Mouse (Mus musculus) Patski (cell line): Measurements from ENCODE around the gene Sdk1. TPM values are rescaled to one million over a fixed set of nuclear protein-coding genes. Genes with fewer than 3 reads are reported as not detected.

Experiments used
- ATAC-seq: fragments of 100-300 bp; one replicate; pipeline ENCODE4 v1.8.0; 2021
- CTCF ChIA-PET: fragments of 350-600 bp; sonication (Branson Sonifier 250); formaldehyde crosslinking; loops from one replicate; lab custom pipeline; 2022; ENCODE audit warnings: inconsistent platforms; lab: Charles Lee
- POLR2A ChIA-PET: fragments of 350-600 bp; sonication (Branson Sonifier 250); formaldehyde crosslinking; loops from one replicate; lab custom pipeline; 2022; ENCODE audit warnings: antibody characterized with exemption, inconsistent platforms; lab: Charles Lee
- DNase-seq: peaks from one replicate; pipeline ENCODE4 v3.0.0-alpha.2; 2011; ENCODE audit warnings: low read depth, low spot score
- H3K27me3 ChIP-seq: fragments of 371-371 bp; one replicate; pipeline ENCODE4 v1.5.1; 2021
- CTCF ChIP-seq: fragments of 100-300 bp; IDR thresholded peaks from one replicate; pipeline ENCODE4 v1.5.1; 2021
- in situ Hi-C: fragments of 300-500 bp; cut with MboI; formaldehyde crosslinking; loops from 3 replicates; pipeline ENCODE4 v1.11.1; 2018; ENCODE audit warnings: low pct_unique_long_range_greater_than_20kb, mixed read lengths
- polyA plus RNA-seq: library from polyadenylated mRNA; unstranded; gene quantifications from one replicate; pipeline ENCODE4 v1.2.3, GENCODE M21; 2021

The Sdk1 gene
- polyA plus RNA-seq, 1 experiment from 2014 or later: 35.4 TPM

DNA sequence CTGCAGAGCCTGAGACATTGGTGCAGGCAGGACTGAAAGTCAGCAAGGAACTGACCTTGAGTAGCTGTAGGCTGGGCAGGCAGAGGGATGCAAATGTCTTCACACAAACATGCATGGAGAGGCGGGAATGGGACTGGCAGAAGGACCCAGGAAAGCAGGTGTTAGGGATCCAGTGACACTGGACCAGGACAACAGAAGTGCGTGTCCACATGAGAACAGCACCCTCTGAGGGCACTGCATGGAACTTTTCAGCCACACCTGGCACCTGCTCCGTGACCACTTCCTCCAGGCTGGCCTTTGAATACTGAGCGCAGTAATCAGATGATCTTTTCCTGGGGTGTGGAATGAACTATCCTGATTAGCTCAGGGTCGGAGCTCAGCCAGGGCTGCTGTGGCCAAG lies 298.9 kb downstream of the Sdk1 start:
- DNase-seq (no peak), ATAC-seq (no peak)
- in situ Hi-C loops: no loop called here
- ChIA-PET CTCF (no interaction called here), POLR2A (no interaction called here)
- H3K27me3 ChIP-seq: no peaks in the 10 kb centered on the region
- TF ChIP-seq CTCF: no peak

- no peak for TF ChIP-seq CTCF
- in situ Hi-C loops: no loop called here
- ChIA-PET CTCF (no interaction called here), POLR2A (no interaction called here)
- ATAC-seq (no peak), DNase-seq (no peak)
- no peaks in the 10 kb centered on the region for H3K27me3 ChIP-seq
Observed at GRCm38 (mm10) chr5:141542890-141543666, 301.8 kb downstream of the Sdk1 start.

- CTCF ChIA-PET: interaction anchor here (1.3 to 2.2 kb wide), 2 partner anchors 13 to 24 kb away, joined by 4 read pairs; no protein-coding TSS in a partner anchor
- POLR2A ChIA-PET: interaction anchor here (0.6 to 1.2 kb wide), 2 partner anchors 8 to 59 kb away, joined by 3 to 5 read pairs; no protein-coding TSS in a partner anchor
- in situ Hi-C loops: no loop called here
- H3K27me3 ChIP-seq: no peaks in the 10 kb centered on the region
- no peak for ATAC-seq
- no peak for DNase-seq
- TF ChIP-seq CTCF: no peak
Observed at GRCm38 (mm10) chr5:141553444-141553843, 312.2 kb downstream of the Sdk1 start.

DNA sequence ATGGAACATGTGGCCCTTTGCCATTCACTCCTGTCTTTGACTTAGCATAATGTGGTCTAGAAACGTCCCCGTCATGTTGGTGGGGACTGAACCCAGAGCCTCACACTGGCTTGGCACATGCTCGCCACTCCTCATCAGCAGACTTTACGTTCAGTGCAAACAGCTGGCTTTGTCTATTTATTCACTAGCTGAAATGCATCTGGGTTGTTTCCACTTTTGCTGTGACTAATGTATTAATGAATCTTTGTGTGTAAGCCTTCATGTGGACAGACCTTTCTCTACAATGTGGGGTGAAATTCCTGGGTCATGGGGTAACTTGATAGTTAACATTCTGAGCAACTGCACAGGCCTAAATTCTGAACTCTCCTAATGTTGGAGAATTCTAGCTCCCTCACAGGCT lies 317.4 kb downstream of the Sdk1 start:
- ChIA-PET POLR2A (interaction anchor here (0.6 kb wide), 1 partner anchor 173 kb away, joined by 3 read pairs; no protein-coding TSS in a partner anchor), CTCF (interaction anchor here (1.5 kb wide), 2 partner anchors 12 to 79 kb away, joined by 4 read pairs; no protein-coding TSS in a partner anchor)
- ATAC-seq: no peak
- DNase-seq: no peak
- no peaks in the 10 kb centered on the region for H3K27me3 ChIP-seq
- TF ChIP-seq CTCF: no peak
- in situ Hi-C loops: no loop called here

DNA sequence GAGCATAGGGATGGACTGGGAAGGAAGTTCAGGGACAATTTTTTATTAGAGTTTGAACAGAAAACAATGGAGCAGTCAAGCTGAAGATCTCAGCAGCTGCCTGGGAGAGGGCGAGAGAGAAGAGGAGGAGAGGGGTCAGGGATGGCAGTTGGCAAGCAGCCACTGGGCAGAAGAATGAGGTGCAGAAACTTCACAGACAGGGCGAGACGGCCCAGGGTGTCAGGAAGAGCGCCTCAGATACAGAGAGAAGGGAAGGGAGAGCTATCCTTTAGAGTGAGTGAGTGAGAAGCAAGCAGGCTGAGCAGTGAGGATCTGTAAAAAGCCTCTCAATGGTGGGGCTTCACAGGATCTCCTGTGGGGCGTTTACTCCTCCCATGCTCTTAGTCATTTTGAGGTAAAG lies 319.0 kb downstream of the Sdk1 start:
- ChIA-PET POLR2A (interaction anchor here (0.6 kb wide), 1 partner anchor 90 kb away, joined by 4 read pairs; no protein-coding TSS in a partner anchor), CTCF (interaction anchor here (1.5 kb wide), 1 partner anchor 14 kb away, joined by 4 read pairs; no protein-coding TSS in a partner anchor)
- DNase-seq (no peak), ATAC-seq (no peak)
- in situ Hi-C loops: no loop called here
- TF ChIP-seq CTCF: no peak
- H3K27me3 ChIP-seq: no peaks in the 10 kb centered on the region

- H3K27me3 ChIP-seq: no peaks in the 10 kb centered on the region
- no peak for ATAC-seq
- TF ChIP-seq CTCF: no peak
- in situ Hi-C loops: no loop called here
- DNase-seq: peak; percentile 30
- CTCF ChIA-PET: no interaction called here
- POLR2A ChIA-PET: interaction anchor here (0.6 kb wide), 1 partner anchor 9 kb away, joined by 5 read pairs; no protein-coding TSS in a partner anchor
Observed at GRCm38 (mm10) chr5:141561989-141562560, 320.8 kb downstream of the Sdk1 start.

DNA sequence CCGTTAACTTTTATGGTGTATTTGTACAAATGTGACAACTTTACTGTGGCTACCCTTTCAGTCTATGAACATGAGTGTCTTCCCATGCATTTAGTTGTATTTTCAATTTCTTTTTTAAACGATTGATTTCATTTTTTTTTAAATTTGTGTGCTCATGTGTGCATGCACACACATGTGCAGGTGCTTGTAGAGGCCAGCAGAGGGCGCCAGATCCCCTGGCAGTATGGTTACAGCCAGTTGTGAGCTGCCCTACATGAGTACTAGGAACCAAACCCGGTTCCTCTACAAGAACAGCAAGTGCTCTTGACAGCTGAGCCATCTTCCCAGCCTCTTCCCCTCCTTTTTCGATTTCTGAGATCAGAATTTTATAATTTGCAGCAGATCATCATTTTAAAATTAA lies 322.9 kb downstream of the Sdk1 start:
- POLR2A ChIA-PET: no interaction called here
- CTCF ChIA-PET: no interaction called here
- in situ Hi-C loops: no loop called here
- TF ChIP-seq CTCF: peak; percentile 55
- no peaks in the 10 kb centered on the region for H3K27me3 ChIP-seq
- ATAC-seq (no peak), DNase-seq (no peak)

- DNase-seq: no peak
- in situ Hi-C loops: no loop called here
- H3K27me3 ChIP-seq: no peaks in the 10 kb centered on the region
- CTCF ChIA-PET: no interaction called here
- no peak for ATAC-seq
- POLR2A ChIA-PET: interaction anchor here (0.7 kb wide), 1 partner anchor 20 kb away, joined by 4 read pairs; no protein-coding TSS in a partner anchor
- TF ChIP-seq CTCF: no peak
Observed at GRCm38 (mm10) chr5:141568106-141568505, 326.8 kb downstream of the Sdk1 start.

GRCm38 (mm10) chr5:141570442-141570841 lies 329.2 kb downstream of the Sdk1 start:
- no peaks in the 10 kb centered on the region for H3K27me3 ChIP-seq
- DNase-seq (no peak), ATAC-seq (no peak)
- ChIA-PET POLR2A (interaction anchor here (0.6 to 1.1 kb wide), 3 partner anchors 18 to 1561 kb away, joined by 3 to 6 read pairs (median 4); no protein-coding TSS in a partner anchor), CTCF (interaction anchor here (1.1 kb wide), 1 partner anchor 53 kb away, joined by 3 read pairs; no protein-coding TSS in a partner anchor)
- in situ Hi-C loops: no loop called here
- TF ChIP-seq CTCF: no peak

DNA sequence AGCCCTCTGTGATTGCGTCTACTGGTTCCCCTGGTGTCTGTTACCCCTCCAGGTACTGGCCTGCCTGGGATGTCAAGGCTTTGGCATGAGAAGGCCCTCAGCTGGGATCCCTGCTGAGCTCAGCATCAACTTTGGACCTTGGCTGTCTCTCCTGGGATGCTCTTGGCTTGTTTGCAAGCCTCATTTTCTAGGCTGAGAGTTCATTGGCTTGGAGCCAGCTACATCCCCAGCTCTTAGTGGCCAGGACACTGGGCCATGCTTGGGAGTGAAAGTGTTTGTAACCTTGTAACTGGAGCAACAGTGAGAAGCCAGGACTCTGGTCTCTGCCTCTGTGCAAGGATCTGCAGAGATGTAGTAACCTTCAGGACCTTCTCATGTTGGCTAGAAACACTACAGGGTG lies 333.0 kb downstream of the Sdk1 start:
- ATAC-seq (no peak), DNase-seq (no peak)
- no peaks in the 10 kb centered on the region for H3K27me3 ChIP-seq
- in situ Hi-C loops: no loop called here
- POLR2A ChIA-PET: no interaction called here
- no peak for TF ChIP-seq CTCF
- CTCF ChIA-PET: interaction anchor here (1.1 kb wide), 1 partner anchor 24 kb away, joined by 5 read pairs; no protein-coding TSS in a partner anchor
